Mouse (Mus musculus): Measurements from ENCODE around the gene Cldn2. TPM values are rescaled to one million over a fixed set of nuclear protein-coding genes. Genes with fewer than 3 reads are reported as not detected.

Gene Cldn2
- total RNA-seq, 2 experiments from 2014 or later, result 0.17 to 0.57 TPM

GRCm38 (mm10) chrX:139799953-139800352 is 675 bp upstream of the Cldn2 start:
- intact Hi-C loops (cut with DNase I), result no loop called here
- no peak for DNase-seq (ENCODE audit: extremely low spot score in 1 of 2, low spot score in 2 of 2)

- no peak for DNase-seq (ENCODE audit: extremely low spot score in 1 of 2, low spot score in 2 of 2)
- intact Hi-C loops (cut with DNase I), result no loop called here
Measured at GRCm38 (mm10) chrX:139803028-139803427, 2.4 kb downstream of the Cldn2 start.

GRCm38 (mm10) chrX:139805918-139806317 is 5.3 kb downstream of the Cldn2 start:
- DNase-seq (ENCODE audit: extremely low spot score in 1 of 2, low spot score in 2 of 2), result no peak
- intact Hi-C loops (cut with DNase I), result no loop called here

GRCm38 (mm10) chrX:139807391-139807790 is 6.8 kb downstream of the Cldn2 start:
- intact Hi-C loops (cut with DNase I), result no loop called here
- no peak for DNase-seq (ENCODE audit: extremely low spot score in 1 of 2, low spot score in 2 of 2)

DNA sequence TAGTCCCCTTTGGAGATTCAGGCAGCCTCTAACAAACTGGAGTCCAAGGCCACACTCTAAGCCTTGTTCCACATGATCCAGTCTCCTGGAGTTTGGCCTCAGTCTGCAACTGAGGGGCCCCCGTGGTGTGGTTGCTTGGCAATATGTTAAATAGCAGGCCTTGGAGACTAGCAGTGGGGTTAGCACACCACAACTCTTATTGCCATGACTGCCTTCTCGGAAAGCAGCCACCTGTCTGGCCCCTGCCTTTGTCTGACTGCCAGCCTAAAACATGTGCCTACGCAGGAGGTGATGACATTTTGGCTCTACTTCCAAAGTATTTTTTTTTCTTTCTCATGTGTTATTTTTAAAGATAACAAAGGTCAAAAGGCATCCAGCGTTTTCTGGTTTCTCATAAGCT is 7.5 kb downstream of the Cldn2 start:
- intact Hi-C loops (cut with DNase I), result no loop called here
- peak in 1 of 2 experiments; percentile 8 for DNase-seq (ENCODE audit: extremely low spot score in 1 of 2, low spot score in 2 of 2)

DNA sequence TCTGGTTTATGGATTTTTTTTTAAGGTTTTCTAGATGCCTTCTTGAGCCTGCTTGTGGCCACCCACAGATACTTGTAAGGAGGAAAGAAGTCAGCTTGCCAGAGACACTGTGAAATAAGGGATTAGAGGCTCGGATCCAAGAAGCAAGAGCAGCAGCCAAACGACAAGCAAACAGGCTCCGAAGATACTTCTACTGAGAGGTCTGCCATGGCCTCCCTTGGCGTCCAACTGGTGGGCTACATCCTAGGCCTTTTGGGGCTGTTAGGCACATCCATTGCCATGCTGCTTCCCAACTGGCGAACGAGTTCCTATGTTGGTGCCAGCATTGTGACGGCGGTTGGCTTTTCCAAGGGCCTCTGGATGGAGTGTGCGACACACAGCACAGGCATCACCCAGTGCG is 7.9 kb downstream of the Cldn2 start:
- no peak for DNase-seq (ENCODE audit: extremely low spot score in 1 of 2, low spot score in 2 of 2)
- intact Hi-C loops (cut with DNase I), result no loop called here

DNA sequence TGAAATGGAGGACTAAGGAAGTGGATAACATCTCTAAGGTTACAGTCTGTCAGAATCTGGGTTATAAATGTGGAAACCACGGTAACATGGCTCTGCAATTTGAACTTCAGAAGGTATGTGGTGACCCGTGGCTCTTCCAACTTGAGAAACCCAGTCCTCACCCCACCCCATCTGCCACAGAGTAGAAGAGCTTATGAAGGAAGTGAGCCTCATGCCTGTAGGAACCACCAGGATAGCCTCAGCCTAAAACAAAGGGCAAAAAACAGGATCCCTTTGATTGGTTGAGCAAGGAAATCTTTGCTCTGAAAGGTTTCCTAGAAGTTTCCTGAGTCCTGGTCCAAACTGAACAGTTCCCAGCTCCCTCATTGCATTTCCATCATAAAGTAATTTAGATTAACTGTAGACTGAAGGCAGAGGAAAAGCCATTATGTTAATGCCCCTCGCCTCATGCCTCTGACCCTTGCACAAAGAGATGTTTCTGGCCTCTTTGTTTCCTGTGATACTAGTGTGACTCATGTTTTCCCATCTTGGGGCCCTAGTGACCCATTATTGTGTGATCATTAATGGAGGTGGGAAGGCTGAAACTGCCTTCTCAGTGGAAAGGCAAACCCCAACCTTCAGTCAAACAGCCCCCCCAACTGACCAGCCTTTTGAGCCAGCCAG is 12.1 kb downstream of the Cldn2 start:
- intact Hi-C loops (cut with DNase I), result no loop called here
- DNase-seq (ENCODE audit: extremely low spot score in 1 of 2, low spot score in 2 of 2), result no peak

GRCm38 (mm10) chrX:139813299-139814002 is 12.8 kb downstream of the Cldn2 start:
- intact Hi-C loops (cut with DNase I), result no loop called here
- no peak for DNase-seq (ENCODE audit: extremely low spot score in 1 of 2, low spot score in 2 of 2)

- intact Hi-C loops (cut with DNase I), result no loop called here
- DNase-seq (ENCODE audit: extremely low spot score in 1 of 2, low spot score in 2 of 2), result no peak
Measured at GRCm38 (mm10) chrX:139814018-139814635, 13.5 kb downstream of the Cldn2 start.

DNA sequence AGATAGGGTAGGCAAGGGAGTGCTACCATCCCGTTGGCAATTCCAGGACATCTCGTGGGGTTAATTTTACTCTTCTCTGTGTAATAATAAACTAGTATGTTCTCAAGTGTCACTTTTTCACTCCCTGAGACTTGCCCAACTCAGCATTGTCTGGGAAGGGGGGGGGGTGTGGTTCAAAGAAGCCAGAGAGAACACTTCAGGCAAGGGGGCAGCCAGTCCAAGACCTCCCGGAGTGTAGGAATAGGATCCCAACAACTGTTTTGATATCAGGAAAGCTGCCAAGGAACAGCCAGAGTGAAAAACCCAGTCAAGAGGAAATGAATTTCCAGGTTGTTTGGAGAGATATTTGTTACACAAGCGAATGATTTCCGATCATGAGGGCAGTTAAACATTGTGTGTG is 14.6 kb downstream of the Cldn2 start:
- DNase-seq (ENCODE audit: extremely low spot score in 1 of 2, low spot score in 2 of 2), result no peak
- intact Hi-C loops (cut with DNase I), result no loop called here

- intact Hi-C loops (cut with DNase I), result no loop called here
- no peak for DNase-seq (ENCODE audit: extremely low spot score in 1 of 2, low spot score in 2 of 2)
Measured at GRCm38 (mm10) chrX:139825402-139825801, 24.8 kb downstream of the Cldn2 start.

- intact Hi-C loops (cut with DNase I), result no loop called here
Measured at GRCm38 (mm10) chrX:139826926-139827325, 26.3 kb downstream of the Cldn2 start.

DNA sequence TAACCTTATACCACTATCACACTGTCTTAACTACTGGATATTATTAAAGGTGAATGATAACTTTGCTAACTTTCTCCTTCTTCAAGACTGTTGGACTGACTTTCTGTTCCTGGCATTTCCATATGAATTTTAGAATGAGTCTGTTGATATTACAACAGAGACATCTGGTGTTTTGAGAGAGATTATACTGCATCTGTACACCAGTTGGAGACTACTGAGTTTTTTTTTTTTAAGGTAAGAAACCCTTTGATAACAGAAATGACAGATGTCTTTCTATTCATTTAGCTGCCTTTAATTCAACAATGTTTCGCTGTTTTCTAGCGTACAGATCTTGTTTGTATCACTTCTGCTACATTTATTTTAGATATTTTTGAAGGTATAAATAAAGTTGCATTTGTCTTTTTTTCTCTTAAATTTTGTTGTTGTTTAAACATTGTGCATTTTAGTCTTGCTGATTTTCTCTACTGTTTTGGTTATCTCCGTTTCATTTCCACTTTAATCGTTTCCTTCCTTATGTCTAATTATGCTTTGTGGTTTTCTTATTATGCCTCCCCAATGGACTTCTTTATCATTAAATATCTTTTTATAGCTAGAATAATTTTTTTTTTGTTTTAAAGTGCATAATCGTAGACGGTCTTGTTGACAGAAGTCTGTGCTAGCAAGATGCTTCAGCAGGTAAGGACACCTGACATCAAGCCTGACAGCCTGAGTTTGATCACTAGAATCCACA is 27.9 kb downstream of the Cldn2 start:
- intact Hi-C loops (cut with DNase I), result no loop called here

More at GRCm38 (mm10) chrX:139826926-139827325, 26.3 kb downstream of the Cldn2 start:
- DNase-seq (ENCODE audit: extremely low spot score in 1 of 2, low spot score in 2 of 2), result no peak

GRCm38 (mm10) chrX:139832464-139832863 is 31.8 kb downstream of the Cldn2 start:
- intact Hi-C loops (cut with DNase I), result loop anchor here (5.0 kb wide), 2 partner anchors 55 to 460 kb away; no protein-coding TSS in a partner anchor
- peak; percentile 27 to 29 for DNase-seq (ENCODE audit: extremely low spot score in 1 of 2, low spot score in 2 of 2)

More for the DNA sequence above, 27.9 kb downstream of the Cldn2 start:
- no peak for DNase-seq (ENCODE audit: extremely low spot score in 1 of 2, low spot score in 2 of 2)

- no peak for DNase-seq (ENCODE audit: extremely low spot score in 1 of 2, low spot score in 2 of 2)
- intact Hi-C loops (cut with DNase I), result no loop called here
Measured at GRCm38 (mm10) chrX:139839057-139839456, 38.4 kb downstream of the Cldn2 start.

GRCm38 (mm10) chrX:139841091-139841490 is 40.5 kb downstream of the Cldn2 start:
- no peak for DNase-seq (ENCODE audit: extremely low spot score in 1 of 2, low spot score in 2 of 2)
- intact Hi-C loops (cut with DNase I), result no loop called here

- intact Hi-C loops (cut with DNase I), result no loop called here
- DNase-seq (ENCODE audit: extremely low spot score in 1 of 2, low spot score in 2 of 2), result no peak
Measured at GRCm38 (mm10) chrX:139854795-139855194, 54.2 kb downstream of the Cldn2 start.

- no peak for DNase-seq (ENCODE audit: extremely low spot score in 1 of 2, low spot score in 2 of 2)
- intact Hi-C loops (cut with DNase I), result no loop called here
Measured at GRCm38 (mm10) chrX:139859402-139859801, 58.8 kb downstream of the Cldn2 start.

Data from left cerebral cortex, postnatal 10 days (tissue).